Mouse (Mus musculus): Measurements from ENCODE around the gene Scube1. TPM values are rescaled to one million over a fixed set of nuclear protein-coding genes. Genes with fewer than 3 reads are reported as not detected.

Gene Scube1
- total RNA-seq, 2 experiments from 2014 or later, result 72.2 to 74.2 TPM

DNA sequence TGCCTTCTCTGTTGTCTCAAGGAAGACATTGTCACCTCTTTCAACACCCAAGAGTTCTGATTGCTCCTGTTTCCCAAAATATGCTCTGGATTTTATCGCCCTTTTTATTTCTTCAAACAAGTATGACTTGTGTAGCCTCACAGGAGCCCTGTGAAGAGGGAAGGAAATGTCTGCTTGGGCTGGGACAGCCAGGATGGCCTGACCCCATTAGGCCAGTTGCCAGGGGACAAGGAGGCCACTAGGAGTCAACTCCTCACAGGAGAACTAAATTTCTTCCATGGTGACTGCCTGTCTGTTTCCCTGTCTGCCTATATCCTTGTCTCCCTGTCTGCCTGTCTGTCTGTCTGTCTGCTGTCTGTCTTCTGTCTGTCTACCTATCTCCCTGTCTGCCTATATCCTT is 17.2 kb upstream of the Scube1 start:
- Histone ChIP-seq H3K4me3 (no peak overlapping the region), H3K27ac (no peak overlapping the region)
- TF ChIP-seq CTCF (IDR thresholded peaks at IDR 0.05), result no peak
- DNase-seq (ENCODE audit: extremely low spot score in 1 of 2, low spot score in 2 of 2), result no peak
- intact Hi-C loops (cut with DNase I), result no loop called here

DNA sequence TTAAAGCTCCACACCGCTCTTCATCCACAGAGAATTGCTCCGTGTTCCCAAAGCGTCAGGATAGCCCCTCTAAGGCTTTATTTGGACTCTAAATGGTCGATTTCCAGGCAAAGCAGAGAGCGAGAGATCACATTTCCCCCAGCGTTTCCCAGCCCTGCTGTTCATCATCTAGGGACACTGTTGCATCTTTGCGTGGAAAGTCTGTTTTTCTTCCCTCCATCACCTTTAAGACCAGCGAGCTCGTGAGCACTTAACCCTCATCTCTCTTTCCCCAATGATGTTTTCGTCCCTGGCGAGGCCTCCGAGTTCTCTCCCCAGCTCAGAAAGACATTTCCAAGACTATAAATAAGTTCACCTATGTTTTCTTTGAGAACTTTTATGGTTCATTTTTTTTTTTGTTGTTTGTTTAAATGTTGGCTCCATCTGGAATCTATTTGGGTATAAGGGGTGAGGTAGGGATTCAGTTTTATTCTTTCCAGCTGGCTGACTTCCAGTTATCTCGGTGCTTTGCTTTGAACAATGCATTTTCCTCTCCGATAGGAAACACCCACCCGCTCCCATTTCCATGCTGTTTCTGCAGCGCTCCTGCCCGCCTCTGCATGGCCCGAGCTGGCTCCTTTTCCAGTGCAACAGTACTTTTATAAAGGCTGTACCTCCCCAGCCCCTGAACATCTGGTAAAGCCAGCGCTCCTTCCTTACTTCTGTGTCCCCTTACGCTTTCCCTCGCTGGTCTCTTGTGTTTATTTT is 16.0 kb upstream of the Scube1 start:
- H3K27ac ChIP-seq, result no peak overlapping the region
- intact Hi-C loops (cut with DNase I), result no loop called here
- no peak overlapping the region for H3K4me3 ChIP-seq
- no peak for TF ChIP-seq CTCF (IDR thresholded peaks at IDR 0.05)
- peak; percentile 43 to 47 for DNase-seq (ENCODE audit: extremely low spot score in 1 of 2, low spot score in 2 of 2)

- intact Hi-C loops (cut with DNase I), result loop anchor here (1.0 kb wide), 1 partner anchor 63 kb away; no protein-coding TSS in a partner anchor
These were observed 2.8 kb upstream of the Scube1 start for GRCm38 (mm10) chr15:83727626-83728025.

GRCm38 (mm10) chr15:83726741-83727140 is 1.9 kb upstream of the Scube1 start:
- intact Hi-C loops (cut with DNase I), result loop anchor here (1.0 kb wide), 1 partner anchor 62 kb away; no protein-coding TSS in a partner anchor
- DNase-seq (ENCODE audit: extremely low spot score in 1 of 2, low spot score in 2 of 2), result no peak
- no peak for TF ChIP-seq CTCF (IDR thresholded peaks at IDR 0.05)
- no peak overlapping the region for H3K27ac ChIP-seq
- H3K4me3 ChIP-seq, result no peak overlapping the region

More at GRCm38 (mm10) chr15:83727626-83728025, 2.8 kb upstream of the Scube1 start:
- Histone ChIP-seq H3K4me3 (no peak overlapping the region), H3K27ac (no peak overlapping the region)
- TF ChIP-seq CTCF (IDR thresholded peaks at IDR 0.05), result peak; percentile 73
- DNase-seq (ENCODE audit: extremely low spot score in 1 of 2, low spot score in 2 of 2), result peak; percentile 44 to 55

DNA sequence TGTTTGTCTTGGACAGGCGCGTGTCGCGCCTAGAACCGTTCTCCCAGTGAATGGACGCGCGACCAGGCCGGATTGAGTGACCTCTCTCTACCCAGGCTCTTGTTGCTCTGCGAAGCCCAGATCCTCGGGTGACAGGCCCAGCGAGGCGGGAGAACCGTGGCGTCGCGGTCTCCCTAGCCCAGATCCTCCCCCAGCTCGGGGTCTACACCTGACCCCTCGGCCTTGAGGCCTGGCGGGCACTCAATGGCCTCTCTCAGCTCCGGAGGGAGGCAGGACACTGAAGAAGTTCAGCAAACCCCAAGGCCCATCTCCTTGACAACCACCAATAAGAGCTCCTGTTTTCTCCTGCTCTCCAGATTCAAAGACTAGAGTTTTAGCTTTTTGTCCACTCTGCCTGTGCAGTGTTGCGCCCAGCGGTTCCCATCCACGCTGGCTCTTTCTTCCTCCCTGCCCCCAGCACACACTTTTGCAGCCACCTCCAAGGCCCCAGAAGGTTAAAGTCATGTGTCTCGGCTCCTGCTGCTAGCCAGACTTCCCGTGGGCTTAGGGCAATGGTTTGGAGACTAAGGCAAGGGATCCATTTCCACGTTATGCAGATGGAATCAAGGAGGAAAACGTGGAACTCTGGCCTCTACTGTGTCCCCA is 857 bp upstream of the Scube1 start:
- DNase-seq (ENCODE audit: extremely low spot score in 1 of 2, low spot score in 2 of 2), result no peak
- no peak for TF ChIP-seq CTCF (IDR thresholded peaks at IDR 0.05)
- intact Hi-C loops (cut with DNase I), result loop anchor here (2.0 kb wide), 1 partner anchor 21 kb away; no protein-coding TSS in a partner anchor
- Histone ChIP-seq H3K4me3 (0 out of 2 replicates have a peak overlapping the region, but pooled peaks have one; percentile 82), H3K27ac (no peak overlapping the region)

- peak overlapping the region; percentile 82 for H3K4me3 ChIP-seq
- peak; percentile 15 to 25 for DNase-seq (ENCODE audit: extremely low spot score in 1 of 2, low spot score in 2 of 2)
- H3K27ac ChIP-seq, result peak overlapping the region; percentile 66
- intact Hi-C loops (cut with DNase I), result loop anchor here (2.0 to 5.0 kb wide), 2 partner anchors 22 to 47 kb away; no protein-coding TSS in a partner anchor
- no peak for TF ChIP-seq CTCF (IDR thresholded peaks at IDR 0.05)
These were observed 498 bp downstream of the Scube1 start for GRCm38 (mm10) chr15:83724160-83724885.

DNA sequence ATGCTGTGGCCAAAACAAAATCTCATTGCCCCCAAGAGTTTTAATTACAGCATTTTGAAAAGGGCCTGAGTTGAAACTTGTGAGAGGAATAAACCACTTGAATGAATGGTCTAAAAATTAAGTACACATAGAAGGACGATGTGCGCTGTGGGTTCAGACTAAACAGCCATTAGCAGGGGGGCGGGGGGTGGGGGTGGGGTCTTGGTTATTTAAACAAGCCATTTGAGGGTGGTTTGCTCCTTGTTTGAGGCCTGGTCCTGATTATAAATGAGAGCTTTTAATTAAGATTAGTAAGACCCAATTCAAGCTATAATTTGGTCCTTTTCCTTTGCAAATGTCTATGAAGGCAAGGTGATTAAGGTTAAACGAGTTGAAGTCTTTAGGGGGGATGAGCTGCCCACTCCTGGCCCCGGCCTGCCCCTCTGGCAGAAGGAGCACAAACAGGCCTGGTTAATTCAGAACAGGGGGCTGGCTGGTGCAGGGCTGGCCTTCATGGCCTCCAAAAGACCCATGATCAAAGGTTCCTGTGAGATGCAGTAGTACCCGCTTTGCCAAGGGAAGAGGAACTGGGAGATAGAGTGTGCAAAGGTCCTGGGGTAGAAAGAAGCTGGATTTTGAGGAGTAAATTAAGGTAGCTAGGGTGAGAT is 9.1 kb downstream of the Scube1 start:
- intact Hi-C loops (cut with DNase I), result no loop called here
- Histone ChIP-seq H3K4me3 (no peak overlapping the region), H3K27ac (no peak overlapping the region)
- no peak for TF ChIP-seq CTCF (IDR thresholded peaks at IDR 0.05)
- no peak for DNase-seq (ENCODE audit: extremely low spot score in 1 of 2, low spot score in 2 of 2)

GRCm38 (mm10) chr15:83712798-83713197 is 12.0 kb downstream of the Scube1 start:
- no peak for DNase-seq (ENCODE audit: extremely low spot score in 1 of 2, low spot score in 2 of 2)
- no peak overlapping the region for H3K27ac ChIP-seq
- TF ChIP-seq CTCF (IDR thresholded peaks at IDR 0.05), result no peak
- H3K4me3 ChIP-seq, result no peak overlapping the region
- intact Hi-C loops (cut with DNase I), result no loop called here

DNA sequence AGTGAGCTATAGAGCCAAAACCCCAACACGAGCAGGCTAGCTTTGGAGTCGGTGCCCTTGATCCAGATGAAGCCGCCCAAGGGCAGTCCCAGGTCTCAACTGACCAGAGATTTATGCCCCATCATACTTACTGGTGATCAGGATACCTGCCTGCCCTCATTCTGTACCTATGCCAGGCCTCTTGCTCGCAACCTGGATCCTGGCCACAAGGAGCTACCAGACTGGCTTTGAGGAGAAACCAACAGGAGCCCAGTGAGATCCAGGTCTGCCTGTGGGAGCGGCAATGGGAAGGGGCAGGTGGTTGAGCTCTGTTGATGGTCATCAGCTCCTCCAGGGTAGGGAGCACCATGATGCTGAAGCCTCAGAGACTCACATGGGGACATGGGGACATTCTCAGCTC is 12.5 kb downstream of the Scube1 start:
- H3K27ac ChIP-seq, result no peak overlapping the region
- intact Hi-C loops (cut with DNase I), result no loop called here
- no peak for DNase-seq (ENCODE audit: extremely low spot score in 1 of 2, low spot score in 2 of 2)
- no peak overlapping the region for H3K4me3 ChIP-seq
- no peak for TF ChIP-seq CTCF (IDR thresholded peaks at IDR 0.05)

DNA sequence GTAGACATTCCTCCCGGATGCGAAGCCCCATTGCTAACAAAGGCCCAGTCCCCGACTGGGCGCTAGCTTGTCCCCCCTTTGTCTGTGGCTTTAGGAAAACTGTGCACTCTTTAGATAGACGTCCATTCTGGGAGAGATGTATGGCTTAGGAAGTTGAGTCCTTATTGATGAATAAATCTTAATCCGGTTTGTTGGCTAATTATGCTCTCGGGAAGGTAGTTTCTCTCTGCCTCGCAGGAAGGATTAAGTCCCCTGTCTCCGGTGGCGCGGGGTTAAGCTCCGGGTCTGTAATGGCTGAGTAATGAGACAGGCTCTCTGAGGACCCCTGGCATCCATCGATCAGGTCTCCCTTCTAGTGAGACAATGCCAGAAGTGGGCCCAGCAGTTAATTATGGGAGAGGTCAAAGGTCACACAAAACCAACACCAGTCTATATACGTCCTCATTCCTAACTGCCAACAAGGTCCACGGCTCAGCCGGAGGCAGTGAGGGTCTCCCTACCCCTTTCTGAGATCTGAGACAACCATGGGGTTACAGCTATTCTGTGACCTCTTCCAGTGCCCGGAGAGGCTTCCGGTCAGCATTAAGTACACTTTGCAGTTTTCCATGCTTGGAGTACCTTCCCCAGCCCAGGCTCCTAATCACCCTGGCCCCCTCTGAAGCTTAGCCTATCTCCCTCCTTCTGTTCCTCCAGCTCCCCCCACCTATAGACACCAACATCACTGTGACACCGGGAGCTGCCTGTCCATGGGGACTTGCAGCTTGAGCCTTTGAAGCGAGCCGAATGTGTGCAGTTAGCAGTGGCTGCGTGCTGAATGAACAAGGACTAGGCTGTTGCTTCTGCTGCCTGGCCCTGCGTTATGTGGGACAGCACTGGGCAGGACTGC is 14.7 kb downstream of the Scube1 start:
- no peak for TF ChIP-seq CTCF (IDR thresholded peaks at IDR 0.05)
- H3K27ac ChIP-seq, result no peak overlapping the region
- intact Hi-C loops (cut with DNase I), result no loop called here
- DNase-seq (ENCODE audit: extremely low spot score in 1 of 2, low spot score in 2 of 2), result no peak
- no peak overlapping the region for H3K4me3 ChIP-seq
